Mouse (Mus musculus) C2C12 (cell line): ENCODE measurements around the gene Luc7l.

Experiments used
- CEBPB ChIP-seq: IDR thresholded peaks from one replicate; pipeline ENCODE4 v1.6.1; 2011; ENCODE audit warnings: low read depth, mild to moderate bottlenecking, control low read depth, moderate library complexity
- CTCF ChIP-seq: IDR thresholded peaks from one replicate; pipeline ENCODE4 v1.5.1; 2011; ENCODE audit not compliant: control insufficient read depth, insufficient read depth, insufficient read length
- FOSL1 ChIP-seq: IDR thresholded peaks from one replicate; pipeline ENCODE4 v1.8.0; 2011; ENCODE audit warnings: mild to moderate bottlenecking, low read length; ENCODE audit not compliant: poor library complexity, insufficient read depth, severe bottlenecking
- MAX ChIP-seq: IDR thresholded peaks from one replicate; pipeline ENCODE4 v1.6.1; 2011; ENCODE audit warnings: mild to moderate bottlenecking, control low read depth
- MYOD1 ChIP-seq: IDR thresholded peaks from one replicate; pipeline ENCODE4 v1.6.1; 2011; ENCODE audit warnings: low read depth; ENCODE audit not compliant: control insufficient read depth, insufficient read length
- USF1 ChIP-seq: IDR thresholded peaks from one replicate; pipeline ENCODE4 v1.6.1; 2011; ENCODE audit warnings: low read depth, mild to moderate bottlenecking, control low read depth, moderate library complexity

DNA sequence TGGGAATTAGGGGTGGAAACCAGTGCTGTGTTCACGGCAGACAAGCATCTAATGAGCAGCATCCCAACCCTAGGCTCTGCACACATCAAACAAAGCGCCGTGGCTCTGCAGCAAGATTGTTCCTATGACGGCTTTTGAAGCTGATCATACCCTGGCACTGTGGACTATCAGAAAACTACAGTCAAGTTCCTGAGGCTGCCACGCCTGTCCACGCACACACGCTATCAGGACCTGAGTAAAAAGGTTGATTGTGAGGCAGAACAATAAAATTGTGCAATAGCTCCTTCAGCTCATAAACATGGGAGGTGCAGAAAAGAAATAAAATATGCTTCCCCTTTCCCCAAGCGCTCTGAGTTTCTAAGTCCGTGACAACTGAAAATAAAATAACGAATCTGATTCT is 15.0 kb upstream of the Luc7l start:
- TF ChIP-seq CTCF (no peak), USF1 (no peak), MAX (no peak), MYOD1 (no peak), CEBPB (peak; percentile 9), FOSL1 (no peak)
